Mouse (Mus musculus) liver, postnatal 0 days (tissue): ENCODE results near the gene Car8. TPM values are rescaled to one million over a fixed set of nuclear protein-coding genes. Genes with fewer than 3 reads are reported as not detected.

Source experiments
- ATAC-seq: fragments of 200-750 bp; cut with Nextera tagmentation; 2 replicates; pipeline ENCODE4 v1.8.0; 2017; ENCODE audit warnings: mild to moderate bottlenecking, moderate library complexity
- DNase-seq: peaks from one replicate; pipeline ENCODE4 v3.0.0-alpha.2; 2016
- H3K27ac ChIP-seq: fragments of 300-500 bp; sonication (generic); 2 replicates; pipeline ENCODE4 v1.5.1; 2014; ENCODE audit warnings: antibody characterized with exemption, moderate library complexity, mild to moderate bottlenecking, low read depth
- H3K27me3 ChIP-seq: fragments of 300-500 bp; sonication (generic); 2 replicates; pipeline ENCODE4 v1.6.1; 2014; ENCODE audit warnings: low read length, control low read depth, mixed read lengths; ENCODE audit not compliant: insufficient read depth
- H3K36me3 ChIP-seq: fragments of 300-500 bp; sonication (generic); replicated peaks from 2 replicates; pipeline ENCODE4 v1.6.1; 2014; ENCODE audit warnings: mild to moderate bottlenecking, control low read depth, low read length, moderate library complexity, mixed read lengths; ENCODE audit not compliant: insufficient read depth
- H3K4me1 ChIP-seq: fragments of 300-500 bp; sonication (generic); 2 replicates; pipeline ENCODE4 v1.6.1; 2014; ENCODE audit warnings: antibody characterized with exemption, mild to moderate bottlenecking, control low read depth; ENCODE audit not compliant: insufficient read depth
- H3K4me2 ChIP-seq: fragments of 300-500 bp; sonication (generic); 2 replicates; pipeline ENCODE4 v1.6.1; 2014; ENCODE audit warnings: low read depth, mild to moderate bottlenecking, low read length, moderate library complexity, mixed read lengths
- H3K4me3 ChIP-seq: fragments of 300-500 bp; sonication (generic); 2 replicates; pipeline ENCODE4 v1.5.1; 2014; ENCODE audit warnings: low read depth, low read length
- H3K9ac ChIP-seq: fragments of 300-500 bp; sonication (generic); replicated peaks from 2 replicates; pipeline ENCODE4 v1.6.1; 2014; ENCODE audit warnings: mild to moderate bottlenecking, moderate library complexity
- H3K9me3 ChIP-seq: fragments of 300-500 bp; sonication (generic); 2 replicates; pipeline ENCODE4 v1.6.1; 2016; ENCODE audit warnings: mild to moderate bottlenecking, control low read depth, low read length, mixed read lengths
- CTCF ChIP-seq: sonication (generic); IDR thresholded peaks from 2 replicates; pipeline ENCODE4 v1.5.1; 2016; ENCODE audit warnings: antibody characterized with exemption, low read depth
- EP300 ChIP-seq: IDR thresholded peaks from 2 replicates; pipeline ENCODE4 v1.6.1; 2016; ENCODE audit warnings: antibody characterized with exemption, low read depth, mild to moderate bottlenecking
- WGBS: fragments of 180-500 bp; shearing (Covaris S2); extraction: QIAGEN DNeasy Blood & Tissue Kit; methylation state at CpG from one replicate; pipeline ENCODE4 v1.1.7; 2014; ENCODE audit not compliant: insufficient replicate concordance; 5-methylcytosine and 5-hydroxymethylcytosine counted together
- polyA plus RNA-seq: library from polyadenylated mRNA; unstranded; fragments of >200 nt; fragmentation: Nextera tagmentation; extraction: Ambion mirVana; gene quantifications from 2 replicates; pipeline ENCODE4 v1.2.1, GENCODE M21; 2015

The Car8 gene
- polyA plus RNA-seq, 1 experiment from 2014 or later = 8.6 TPM

DNA sequence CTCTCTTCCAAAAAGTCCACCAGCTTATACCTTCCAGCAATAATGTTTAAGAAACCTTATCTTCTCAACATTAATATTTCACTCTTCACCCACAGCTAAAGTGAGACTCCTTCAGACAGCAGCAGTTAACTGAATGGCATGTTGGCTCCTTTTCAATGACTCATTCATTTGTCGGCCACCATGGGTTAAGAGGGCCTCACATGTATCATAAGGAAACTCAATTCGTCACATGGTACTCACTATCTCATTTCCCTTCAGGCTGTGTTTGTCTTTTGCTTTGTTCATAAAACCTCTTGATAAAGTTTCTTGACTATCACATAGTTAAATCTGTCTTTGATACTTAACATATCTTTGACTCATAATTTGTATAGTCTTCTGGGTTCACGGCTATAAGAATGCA lies 20.8 kb downstream of the Car8 start:
- DNase-seq (no peak), ATAC-seq (no peak)
- H3K9ac ChIP-seq = no peak overlapping the region
- H3K36me3 ChIP-seq = no peaks in the 10 kb centered on the region
- no peak overlapping the region for H3K4me2 ChIP-seq
- no peaks in the 10 kb centered on the region for H3K4me1 ChIP-seq
- no peak overlapping the region for H3K27ac ChIP-seq
- 48% methylated on average over 3 of the region's 3 CpGs for WGBS
- H3K9me3 ChIP-seq = no peaks in the 10 kb centered on the region
- no peak overlapping the region for H3K4me3 ChIP-seq
- no peak for TF ChIP-seq CTCF
- TF ChIP-seq EP300 = no peak
- H3K27me3 ChIP-seq = no peaks in the 10 kb centered on the region

DNA sequence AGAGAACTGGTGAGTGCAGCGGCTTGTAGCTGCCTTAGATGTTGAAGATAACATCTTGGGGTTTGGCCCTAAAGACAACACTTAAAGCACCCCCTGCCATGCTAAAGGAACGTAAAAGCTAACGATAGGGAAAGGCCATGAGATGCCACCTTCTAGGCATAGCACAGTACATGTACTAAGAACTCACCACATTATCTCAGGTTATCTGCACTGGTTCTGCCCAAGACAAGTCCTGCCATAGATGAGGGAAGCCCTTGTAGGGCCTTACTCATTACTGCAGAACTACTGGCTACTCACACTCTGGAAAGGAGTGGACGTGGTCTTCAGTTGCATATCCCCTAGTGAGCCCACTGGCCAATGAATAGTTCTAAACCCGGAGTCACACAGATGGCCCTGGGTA lies 21.6 kb downstream of the Car8 start:
- H3K4me2 ChIP-seq = no peak overlapping the region
- H3K27me3 ChIP-seq = no peaks in the 10 kb centered on the region
- DNase-seq = no peak
- no peak overlapping the region for H3K4me3 ChIP-seq
- H3K9me3 ChIP-seq = no peaks in the 10 kb centered on the region
- 71% methylated on average over 5 of the region's 5 CpGs for WGBS
- no peak overlapping the region for H3K9ac ChIP-seq
- ATAC-seq = no peak
- H3K27ac ChIP-seq = no peak overlapping the region
- TF ChIP-seq CTCF (no peak), EP300 (no peak)
- H3K4me1 ChIP-seq = no peaks in the 10 kb centered on the region
- no peaks in the 10 kb centered on the region for H3K36me3 ChIP-seq

DNA sequence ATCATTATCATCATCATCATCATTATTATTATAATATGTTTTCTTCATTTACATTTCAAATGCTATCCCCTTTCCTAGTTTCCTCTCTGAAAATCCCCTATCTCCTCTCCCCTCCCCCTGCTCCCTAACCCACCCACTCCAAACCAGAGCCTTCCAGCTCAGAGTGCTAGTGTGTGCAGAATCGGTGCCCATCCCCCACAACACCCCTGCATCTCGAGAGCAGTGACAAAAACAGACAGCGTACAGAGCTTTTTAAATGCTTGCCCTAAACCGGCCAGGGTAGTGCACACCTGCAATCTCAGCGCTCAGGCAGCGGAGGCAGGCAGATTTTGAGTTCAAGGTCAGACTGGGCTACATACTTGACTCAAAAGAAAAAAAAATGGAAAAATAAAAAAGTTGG lies 22.3 kb downstream of the Car8 start:
- Histone ChIP-seq H3K9me3 (no peaks in the 10 kb centered on the region), H3K9ac (no peak overlapping the region), H3K4me2 (no peak overlapping the region), H3K36me3 (no peaks in the 10 kb centered on the region), H3K4me1 (no peaks in the 10 kb centered on the region), H3K27me3 (no peaks in the 10 kb centered on the region), H3K27ac (no peak overlapping the region), H3K4me3 (no peak overlapping the region)
- TF ChIP-seq CTCF = no peak
- no peak for TF ChIP-seq EP300
- WGBS = 54% methylated on average over 6 of the region's 6 CpGs
- DNase-seq = no peak
- ATAC-seq = no peak

DNA sequence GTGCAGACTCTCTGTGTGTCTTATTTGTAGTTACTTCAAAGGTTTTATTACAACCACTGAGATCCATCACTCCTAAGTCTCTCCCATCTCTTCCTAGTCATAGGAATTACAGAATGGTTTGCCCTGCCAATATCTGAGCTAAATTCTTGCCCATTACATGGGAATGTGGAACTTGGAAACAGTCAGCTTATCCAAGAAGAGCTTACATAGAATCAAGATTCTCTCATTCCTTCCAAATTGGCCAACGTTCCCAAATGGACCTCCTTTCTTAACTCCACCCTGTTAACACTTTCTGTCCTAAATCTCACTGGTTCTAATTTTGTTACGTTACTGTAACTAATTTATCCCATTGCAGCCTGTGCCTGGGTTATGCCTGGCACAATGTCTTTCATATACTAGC lies 25.2 kb downstream of the Car8 start:
- Histone ChIP-seq H3K4me2 (no peak overlapping the region), H3K4me1 (no peaks in the 10 kb centered on the region), H3K4me3 (no peak overlapping the region), H3K9me3 (no peaks in the 10 kb centered on the region), H3K27ac (no peak overlapping the region), H3K27me3 (no peaks in the 10 kb centered on the region), H3K36me3 (no peaks in the 10 kb centered on the region), H3K9ac (no peak overlapping the region)
- TF ChIP-seq CTCF (no peak), EP300 (no peak)
- WGBS = 69% methylated on average over 2 of the region's 2 CpGs
- DNase-seq = no peak
- no peak for ATAC-seq

DNA sequence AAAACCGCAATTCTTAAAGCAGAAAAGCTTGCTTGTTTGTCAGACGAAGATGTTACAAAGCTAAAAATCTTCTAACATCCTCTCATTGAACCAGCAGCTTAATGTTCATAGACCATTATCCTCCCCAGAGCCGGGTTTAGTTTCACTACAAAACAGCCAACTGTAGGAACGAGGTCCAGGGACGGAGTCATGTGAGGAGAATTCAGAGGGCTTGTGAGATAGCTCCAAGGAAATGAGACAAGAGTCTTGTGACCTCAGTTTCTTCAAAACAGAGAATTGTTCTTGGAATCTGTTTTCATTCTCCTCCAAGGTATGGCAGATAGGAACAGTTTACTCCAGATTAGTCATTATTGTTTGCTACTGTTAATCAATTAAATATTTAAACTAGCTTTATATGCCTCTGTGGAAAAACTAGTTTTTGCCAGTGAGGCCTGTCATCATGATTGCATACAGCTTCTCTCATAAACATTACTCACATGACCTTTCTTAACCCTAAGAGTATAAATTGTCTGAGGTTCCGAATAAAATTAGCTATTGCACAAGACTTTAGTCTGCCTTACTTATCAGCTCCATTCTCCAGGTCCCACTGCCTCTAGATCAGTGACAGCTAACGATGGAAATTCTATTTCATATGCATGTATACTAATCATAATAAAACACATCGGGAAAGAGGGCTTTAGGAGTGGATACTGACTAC lies 25.8 kb downstream of the Car8 start:
- WGBS = 66% methylated on average over 8 of the region's 8 CpGs
- Histone ChIP-seq H3K4me2 (no peak overlapping the region), H3K4me1 (no peaks in the 10 kb centered on the region), H3K4me3 (no peak overlapping the region), H3K9me3 (no peaks in the 10 kb centered on the region), H3K27ac (no peak overlapping the region), H3K36me3 (no peaks in the 10 kb centered on the region), H3K9ac (no peak overlapping the region), H3K27me3 (no peaks in the 10 kb centered on the region)
- TF ChIP-seq EP300 (no peak), CTCF (no peak)
- ATAC-seq (no peak), DNase-seq (no peak)

- WGBS = 76% methylated on average over 2 of the region's 2 CpGs
- Histone ChIP-seq H3K9ac (no peak overlapping the region), H3K27ac (no peak overlapping the region), H3K9me3 (no peaks in the 10 kb centered on the region), H3K27me3 (no peaks in the 10 kb centered on the region), H3K4me3 (no peak overlapping the region), H3K4me2 (no peak overlapping the region), H3K36me3 (no peaks in the 10 kb centered on the region), H3K4me1 (no peaks in the 10 kb centered on the region)
- no peak for TF ChIP-seq CTCF
- no peak for TF ChIP-seq EP300
- DNase-seq (no peak), ATAC-seq (no peak)
Measured at GRCm38 (mm10) chr4:8210452-8210851, 28.4 kb downstream of the Car8 start.

GRCm38 (mm10) chr4:8207924-8208323 lies 30.9 kb downstream of the Car8 start:
- no peaks in the 10 kb centered on the region for H3K4me1 ChIP-seq
- H3K4me2 ChIP-seq = no peak overlapping the region
- H3K27ac ChIP-seq = no peak overlapping the region
- H3K4me3 ChIP-seq = no peak overlapping the region
- DNase-seq (no peak), ATAC-seq (no peak)
- 64% methylated on average over 1 of the region's 1 CpGs for WGBS
- no peaks in the 10 kb centered on the region for H3K9me3 ChIP-seq
- no peaks in the 10 kb centered on the region for H3K27me3 ChIP-seq
- no peak overlapping the region for H3K9ac ChIP-seq
- H3K36me3 ChIP-seq = no peaks in the 10 kb centered on the region
- no peak for TF ChIP-seq CTCF
- no peak for TF ChIP-seq EP300
